Mouse (Mus musculus) small intestine, adult 2 months (tissue): ENCODE data around the gene Mamdc4. TPM values are rescaled to one million over a fixed set of nuclear protein-coding genes. Genes with fewer than 3 reads are reported as not detected.

Experiments
- H3K27ac ChIP-seq: fragments of 200-500 bp; 2 replicates; pipeline ENCODE4 v1.5.1; 2012; ENCODE audit warnings: low read depth, low read length, control low read depth, inconsistent platforms; ENCODE audit not compliant: insufficient read depth
- H3K27me3 ChIP-seq: fragments of 200-500 bp; 2 replicates; pipeline ENCODE4 v1.6.1; 2012; ENCODE audit warnings: mild to moderate bottlenecking, moderate library complexity, low read length, inconsistent platforms; ENCODE audit not compliant: control insufficient read depth, insufficient read depth
- H3K36me3 ChIP-seq: fragments of 200-500 bp; 2 replicates; pipeline ENCODE4 v1.6.1; 2012; ENCODE audit warnings: mild to moderate bottlenecking, low read length, control low read depth, inconsistent platforms; ENCODE audit not compliant: control insufficient read depth, insufficient read depth
- H3K4me1 ChIP-seq: fragments of 200-500 bp; 2 replicates; pipeline ENCODE4 v1.6.1; 2012; ENCODE audit warnings: low read length, inconsistent platforms, mixed read lengths; ENCODE audit not compliant: control insufficient read depth, insufficient read depth, insufficient read length
- H3K4me3 ChIP-seq: fragments of 200-500 bp; 2 replicates; pipeline ENCODE4 v1.5.1; 2012; ENCODE audit warnings: low read depth, mild to moderate bottlenecking, control low read depth, inconsistent platforms, low read length, moderate library complexity
- CTCF ChIP-seq: fragments of 200-500 bp; IDR thresholded peaks from 2 replicates; pipeline ENCODE4 v1.5.1; 2012; ENCODE audit warnings: low read depth, mild to moderate bottlenecking, control low read depth, inconsistent platforms, low read length, moderate library complexity, mixed read lengths; ENCODE audit not compliant: insufficient replicate concordance, insufficient read length; ENCODE audit errors: extremely low read depth
- POLR2A ChIP-seq: fragments of 200-500 bp; IDR thresholded peaks from 2 replicates; pipeline ENCODE4 v1.6.1; 2012; ENCODE audit warnings: low read depth, mild to moderate bottlenecking, control low read depth, inconsistent platforms, low read length, moderate library complexity
- WGBS: fragments of 180-500 bp; shearing (Covaris S2); methylation state at CpG from one replicate; pipeline ENCODE4 v1.1.7; 2018; 5-methylcytosine and 5-hydroxymethylcytosine counted together
- polyA plus RNA-seq: library from polyadenylated mRNA; depleted of rRNA; stranded (reverse); fragments of >200 nt; gene quantifications from 2 replicates; pipeline ENCODE4 v1.2.3, GENCODE M21; 2012

Mamdc4 gene
- polyA plus RNA-seq, 1 experiment = 1.1 TPM

DNA sequence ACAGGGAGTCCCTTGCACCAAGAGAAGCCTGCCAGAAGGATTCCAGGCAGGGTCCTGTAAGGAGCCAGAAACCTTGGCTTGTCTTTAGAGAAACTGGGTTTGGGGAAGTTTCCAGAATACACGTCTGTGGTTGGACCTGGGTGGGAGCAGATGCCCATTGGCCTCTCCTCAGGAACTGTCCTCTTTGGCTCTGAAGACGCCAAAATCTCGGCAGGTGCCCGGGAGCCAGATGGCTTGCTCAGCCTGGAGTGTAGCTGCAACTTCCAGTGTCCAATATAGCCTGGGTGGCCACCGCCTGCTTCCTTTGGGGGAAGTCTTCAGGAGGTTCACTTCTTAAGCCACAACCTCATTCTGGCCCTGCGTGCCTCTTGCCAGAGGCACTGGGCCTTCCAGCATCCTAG lies 7.3 kb upstream of the Mamdc4 start:
- TF ChIP-seq CTCF (no peak), POLR2A (no peak)
- Histone ChIP-seq H3K27me3 (peaks cover 34% of the 10 kb centered on the region), H3K27ac (no peak overlapping the region), H3K36me3 (peaks cover 17% of the 10 kb centered on the region), H3K4me1 (peaks cover 26% of the 10 kb centered on the region), H3K4me3 (no peak overlapping the region)
- 20% methylated on average over 6 of the region's 6 CpGs for WGBS

- Histone ChIP-seq H3K36me3 (peaks cover 13% of the 10 kb centered on the region), H3K27ac (no peak within 1 kb of the TSS), H3K27me3 (peaks cover 36% of the 10 kb centered on the region), H3K4me1 (peaks cover 26% of the 10 kb centered on the region), H3K4me3 (peak within 1 kb of the TSS; percentile 40)
- no peak for TF ChIP-seq POLR2A
- peak; percentile 85; the same call in 1 of the 2 replicates for TF ChIP-seq CTCF
- 6% methylated on average over 19 of the region's 19 CpGs for WGBS
Observed at GRCm38 (mm10) chr2:25581294-25581864, 6.7 kb upstream of the Mamdc4 start, which contains the start of gene Ajm1. TSS of gene Ajm1 (minus strand) at chr2:25581757.

DNA sequence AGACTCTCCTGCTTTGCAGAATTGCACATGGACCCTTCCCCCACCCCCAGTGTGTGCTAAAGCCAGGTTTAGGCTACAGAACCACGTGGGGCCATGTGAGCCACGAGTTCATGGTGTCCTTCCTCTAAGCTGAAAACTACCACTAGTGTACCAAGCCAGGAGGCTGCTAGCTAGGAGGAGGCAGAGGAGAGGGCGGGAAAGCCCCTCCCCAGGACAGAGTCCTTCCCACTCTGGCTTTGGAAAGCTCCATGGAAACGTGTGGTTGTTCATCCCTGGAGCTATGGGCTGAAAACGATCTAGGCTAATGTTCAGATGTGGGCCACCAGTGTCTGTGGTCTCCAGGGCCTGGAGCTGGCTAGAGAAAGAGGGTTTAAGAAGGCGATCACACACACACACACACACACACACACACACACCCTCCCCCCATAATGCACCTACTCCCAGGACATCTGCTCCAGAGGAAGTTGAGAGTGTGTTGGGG lies 6.0 kb upstream of the Mamdc4 start:
- peaks cover 36% of the 10 kb centered on the region for H3K27me3 ChIP-seq
- 19% methylated on average over 6 of the region's 6 CpGs for WGBS
- H3K36me3 ChIP-seq = peaks cover 13% of the 10 kb centered on the region
- H3K4me1 ChIP-seq = peaks cover 27% of the 10 kb centered on the region
- TF ChIP-seq POLR2A = no peak
- TF ChIP-seq CTCF = no peak
- no peak overlapping the region for H3K4me3 ChIP-seq
- H3K27ac ChIP-seq = no peak overlapping the region

DNA sequence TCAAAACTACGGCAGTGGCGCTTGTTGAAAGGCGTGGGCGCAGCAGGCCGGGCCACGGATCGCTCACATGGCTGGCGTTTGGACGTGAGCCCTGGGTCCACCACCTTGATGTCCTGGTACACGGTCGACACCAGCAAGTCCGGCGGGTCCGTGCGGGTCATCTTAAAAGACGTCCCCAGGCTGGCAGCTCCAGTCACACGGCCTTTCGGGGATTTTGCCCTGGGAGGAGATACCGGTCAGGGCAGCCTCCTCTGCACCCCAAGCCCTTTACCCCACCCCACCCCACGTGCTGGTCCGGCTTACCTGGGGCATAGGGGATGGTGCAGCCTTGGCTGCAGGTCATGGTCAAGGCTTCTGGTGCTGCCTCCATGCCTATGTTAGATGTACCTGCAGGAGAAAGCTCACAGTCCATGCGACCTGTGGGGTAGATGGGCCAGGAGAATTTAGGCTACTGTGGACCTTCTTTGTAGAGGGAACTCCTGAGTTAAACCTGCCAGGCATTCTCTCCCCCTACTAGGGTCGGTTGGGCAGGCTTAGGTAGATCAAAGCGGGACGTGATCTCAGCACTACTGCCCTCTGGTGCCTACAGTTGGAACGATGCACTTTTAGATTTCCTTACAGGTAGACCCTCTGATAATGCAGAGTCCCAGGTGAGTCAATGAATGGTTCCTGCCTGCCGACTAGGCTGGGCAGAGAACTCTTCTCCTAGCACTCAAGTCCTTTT lies 5.3 kb upstream of the Mamdc4 start:
- WGBS = 2% methylated on average over 27 of the region's 27 CpGs
- no peak overlapping the region for H3K27ac ChIP-seq
- peak overlapping the region; percentile 25 for H3K4me3 ChIP-seq

GRCm38 (mm10) chr2:25578796-25579736 lies 4.4 kb upstream of the Mamdc4 start:
- 13% methylated on average over 77 of the region's 77 CpGs for WGBS
- Histone ChIP-seq H3K27me3 (peaks cover 36% of the 10 kb centered on the region), H3K4me3 (peak overlapping the region; percentile 25), H3K27ac (no peak overlapping the region), H3K4me1 (peaks cover 32% of the 10 kb centered on the region), H3K36me3 (peaks cover 3% of the 10 kb centered on the region)
- TF ChIP-seq CTCF (no peak), POLR2A (no peak)

More for the DNA sequence above, 5.3 kb upstream of the Mamdc4 start:
- peaks cover 36% of the 10 kb centered on the region for H3K27me3 ChIP-seq
- peak; percentile 75; the same call in 1 of the 2 replicates for TF ChIP-seq CTCF
- no peak for TF ChIP-seq POLR2A
- H3K4me1 ChIP-seq = peaks cover 30% of the 10 kb centered on the region
- peaks cover 7% of the 10 kb centered on the region for H3K36me3 ChIP-seq

GRCm38 (mm10) chr2:25577951-25578795 lies 3.5 kb upstream of the Mamdc4 start:
- no peak for TF ChIP-seq CTCF
- TF ChIP-seq POLR2A = no peak
- WGBS = 22% methylated on average over 75 of the region's 75 CpGs
- Histone ChIP-seq H3K27ac (no peak overlapping the region), H3K4me1 (peaks cover 33% of the 10 kb centered on the region), H3K27me3 (peaks cover 36% of the 10 kb centered on the region), H3K36me3 (peaks cover 1% of the 10 kb centered on the region; the same call in 1 of the 2 replicates), H3K4me3 (peak overlapping the region; percentile 5; the same call in 1 of the 2 replicates)
